Mouse (Mus musculus) right cerebral cortex, postnatal 10 days (tissue): ENCODE data around the gene Plekhm2.

ENCODE experiments used
- DNase-seq, 2 experiments: peaks; one replicate each; pipeline ENCODE4 v3.0.0; 2021; ENCODE audit warnings: low spot score in 2 of 2

The Plekhm2 gene

DNA sequence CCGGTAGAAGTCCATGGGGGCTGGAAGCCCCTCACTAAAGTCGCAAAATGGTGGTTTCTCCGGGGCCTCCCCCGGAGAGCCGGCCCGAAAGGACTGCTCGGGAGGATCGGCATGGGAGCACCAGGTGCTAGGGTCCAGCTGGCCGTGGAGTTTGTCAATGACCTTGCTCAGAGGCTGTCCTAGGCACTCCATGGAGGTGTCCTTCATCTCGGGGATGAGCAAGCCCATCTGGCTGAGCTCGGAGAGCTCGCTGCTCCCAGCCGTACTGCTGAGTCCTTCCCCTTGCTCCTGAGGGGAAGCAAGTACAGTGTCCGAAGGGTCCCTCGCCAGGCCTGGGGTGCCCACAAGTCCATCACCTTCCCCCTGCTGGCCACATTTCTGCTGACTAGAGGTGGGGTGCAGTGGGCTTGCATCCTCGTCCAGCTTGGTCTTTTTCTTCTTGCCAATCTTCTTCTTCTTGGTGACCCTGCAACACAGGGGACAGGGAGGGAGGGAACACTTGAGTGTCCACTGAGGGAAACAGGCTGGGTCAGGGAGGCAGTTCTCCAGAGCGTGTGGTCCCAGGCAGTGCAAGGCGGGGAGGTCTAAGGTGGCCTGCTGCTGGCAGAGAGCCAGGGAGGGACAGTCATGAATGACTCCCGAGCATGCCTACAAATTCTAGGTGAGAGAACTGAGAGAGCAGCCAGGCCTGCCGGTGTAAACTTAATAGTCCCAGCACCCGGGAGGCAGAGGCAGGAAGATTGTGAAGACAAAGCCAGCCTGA, 32.4 kb downstream of the Plekhm2 start:
- DNase-seq = no peak

DNA sequence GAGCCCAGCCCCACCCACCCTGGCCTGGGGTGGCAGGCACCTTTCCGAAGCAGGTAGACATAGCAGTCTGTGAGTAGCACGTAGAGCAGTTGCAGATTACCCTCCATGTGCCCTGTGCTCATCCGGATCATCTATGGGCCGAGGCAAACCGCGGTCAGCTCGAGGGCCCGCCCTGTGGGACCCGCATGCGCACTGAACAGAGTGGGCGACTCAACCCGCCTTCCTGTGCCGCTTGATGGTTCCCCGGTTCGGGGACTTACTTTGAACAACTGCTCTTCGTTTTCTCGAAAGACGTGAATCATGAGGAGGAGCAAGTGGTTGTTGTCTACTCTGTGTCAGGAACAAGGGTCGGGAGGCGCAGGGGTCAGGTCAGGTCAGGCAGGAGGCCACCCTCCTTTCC, 33.4 kb downstream of the Plekhm2 start:
- no peak for DNase-seq

DNA sequence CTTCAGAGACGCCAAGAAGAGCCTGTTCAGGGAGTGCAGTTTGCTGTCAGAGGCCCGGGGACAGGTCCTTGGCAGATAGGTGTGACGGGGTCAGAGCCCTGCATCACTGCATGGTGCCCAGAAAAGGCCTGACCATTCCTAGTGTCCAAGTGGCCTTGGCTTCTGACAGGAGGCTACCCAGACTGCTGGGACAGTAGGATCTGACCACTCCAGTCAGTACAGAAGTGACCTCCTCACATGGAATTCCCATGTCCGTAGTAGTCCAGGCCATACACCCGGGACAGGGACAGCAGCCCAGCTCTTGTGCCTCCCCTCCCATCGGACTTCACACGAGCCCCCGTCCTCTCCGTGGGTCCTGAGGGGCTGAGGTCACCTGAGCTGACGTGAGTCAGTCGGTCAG, 34.7 kb downstream of the Plekhm2 start:
- DNase-seq = no peak

GRCm38 (mm10) chr4:141628661-141629060, 36.0 kb downstream of the Plekhm2 start:
- no peak for DNase-seq

DNA sequence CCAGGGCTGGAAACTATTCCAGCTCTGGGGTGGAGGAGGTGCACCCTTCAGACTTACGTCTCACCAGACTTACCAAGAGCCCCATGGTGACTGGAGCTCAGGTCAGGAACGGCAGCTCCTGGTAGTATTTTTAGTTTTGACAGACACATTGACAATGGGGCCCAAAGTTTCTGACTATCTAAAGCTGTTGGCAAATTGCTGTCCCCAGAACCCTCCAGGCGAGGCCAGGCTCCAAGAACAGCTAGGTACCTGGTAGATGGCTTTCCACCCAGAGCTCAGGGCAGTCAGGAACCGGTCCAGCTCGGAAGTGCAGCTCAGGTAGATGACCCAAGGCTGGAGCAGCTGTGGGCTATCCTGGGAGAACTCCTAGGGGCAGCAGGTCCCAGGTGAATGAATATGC, 37.2 kb downstream of the Plekhm2 start:
- DNase-seq = no peak

DNA sequence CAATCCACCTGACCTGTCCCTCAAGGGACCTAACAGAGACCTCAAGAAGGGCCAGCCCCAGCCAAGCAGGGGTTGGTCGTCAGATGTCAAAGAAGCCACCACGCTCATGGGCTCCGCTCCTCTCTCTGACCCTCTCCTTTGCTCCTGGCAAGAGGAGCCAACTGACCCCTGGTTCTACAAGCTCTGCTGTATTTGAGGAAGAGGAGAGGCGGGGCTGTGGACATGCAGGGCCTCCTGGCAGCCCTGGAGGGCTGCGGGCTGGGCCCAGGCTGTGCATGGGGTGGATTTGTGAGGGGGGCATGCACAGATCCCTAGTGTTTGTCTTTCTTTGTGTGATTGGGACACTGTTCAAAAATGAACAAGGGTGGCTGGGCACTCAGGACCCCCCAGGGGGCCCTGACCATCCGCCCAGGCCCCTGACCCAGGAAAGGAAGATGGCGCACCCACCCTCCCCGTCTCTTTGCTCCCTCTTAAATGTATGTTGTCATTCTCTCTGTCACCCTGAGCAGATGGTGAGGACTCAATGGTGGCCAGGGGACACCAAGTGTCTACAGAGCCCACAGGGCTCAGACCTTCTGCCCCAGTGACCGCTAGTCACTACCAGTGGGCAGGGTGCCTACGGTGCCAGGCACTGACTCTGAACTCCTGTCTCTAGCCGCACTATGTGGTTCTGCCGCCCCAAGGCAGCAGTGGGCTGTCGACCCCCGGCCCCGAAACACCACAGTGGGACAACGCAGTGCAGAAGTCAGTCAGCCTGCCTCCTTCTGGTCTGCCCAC, 38.7 kb downstream of the Plekhm2 start:
- DNase-seq = no peak

GRCm38 (mm10) chr4:141624983-141625773, 39.5 kb downstream of the Plekhm2 start:
- DNase-seq = no peak

DNA sequence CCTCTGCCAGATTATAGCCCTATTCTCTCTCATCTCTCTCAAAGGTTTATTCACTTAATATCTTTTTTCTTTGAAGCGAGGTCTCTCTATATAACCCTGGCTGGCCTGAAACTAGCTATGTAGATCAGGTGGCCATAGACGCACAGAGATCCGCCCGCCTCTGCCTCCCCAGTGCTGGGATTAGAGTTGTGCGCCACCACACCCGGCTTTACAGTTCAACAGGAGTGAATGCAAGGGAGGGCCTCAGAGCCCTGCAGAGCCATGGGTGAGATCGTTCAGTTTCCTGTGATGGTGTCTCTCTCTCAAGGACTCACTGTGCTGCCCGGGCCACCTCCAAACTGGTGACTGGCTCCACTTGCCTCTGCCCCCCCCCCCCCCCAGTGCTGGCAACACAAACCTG, 40.6 kb downstream of the Plekhm2 start:
- no peak for DNase-seq

GRCm38 (mm10) chr4:141623666-141624065, 41.0 kb downstream of the Plekhm2 start, which contains the start of gene Slc25a34:
TSS of gene Slc25a34 (minus strand) at chr4:141623821.
- DNase-seq = peak in 1 of 2 experiments; percentile 59

DNA sequence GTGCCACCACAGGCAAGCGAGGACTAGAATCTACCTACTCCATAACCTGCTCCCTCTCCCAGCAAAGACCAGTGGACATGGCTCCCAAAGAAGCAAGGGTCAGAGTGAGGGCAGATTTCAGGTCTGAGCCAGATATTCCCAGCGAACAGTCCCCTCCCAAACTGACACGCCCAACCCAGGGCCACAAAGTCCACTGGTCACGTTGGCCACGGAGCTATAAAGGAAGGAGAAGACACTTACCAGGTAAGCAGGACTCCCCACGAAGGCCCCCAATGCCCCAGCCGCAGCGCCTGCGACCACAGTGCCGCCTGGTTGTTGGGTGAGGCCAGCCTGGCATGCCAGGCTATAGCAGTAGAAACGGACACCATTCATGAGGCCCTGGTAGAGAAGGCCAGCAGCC, 41.7 kb downstream of the Plekhm2 start:
- no peak for DNase-seq

DNA sequence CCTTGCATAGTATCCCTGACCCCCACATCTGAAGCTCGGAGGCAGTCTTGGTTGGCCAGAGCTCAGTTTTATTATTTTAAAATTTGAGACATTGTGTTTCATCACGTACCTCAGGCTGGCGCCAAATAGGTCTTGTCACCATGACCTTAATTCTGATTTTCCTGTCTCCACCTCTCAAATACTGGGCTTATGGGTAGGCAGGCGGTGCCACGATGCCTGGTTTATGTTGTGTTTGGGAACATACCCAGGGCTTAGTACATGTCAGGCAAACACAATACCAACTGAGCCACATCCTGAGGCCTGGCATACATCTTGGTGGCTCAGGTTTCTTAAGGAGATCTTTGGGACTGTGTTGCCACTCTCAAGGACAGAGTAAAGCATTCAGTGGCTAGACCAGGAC, 42.1 kb downstream of the Plekhm2 start:
- no peak for DNase-seq

GRCm38 (mm10) chr4:141622091-141622490, 42.6 kb downstream of the Plekhm2 start:
- DNase-seq = no peak

GRCm38 (mm10) chr4:141621297-141621696, 43.4 kb downstream of the Plekhm2 start:
- DNase-seq = no peak

DNA sequence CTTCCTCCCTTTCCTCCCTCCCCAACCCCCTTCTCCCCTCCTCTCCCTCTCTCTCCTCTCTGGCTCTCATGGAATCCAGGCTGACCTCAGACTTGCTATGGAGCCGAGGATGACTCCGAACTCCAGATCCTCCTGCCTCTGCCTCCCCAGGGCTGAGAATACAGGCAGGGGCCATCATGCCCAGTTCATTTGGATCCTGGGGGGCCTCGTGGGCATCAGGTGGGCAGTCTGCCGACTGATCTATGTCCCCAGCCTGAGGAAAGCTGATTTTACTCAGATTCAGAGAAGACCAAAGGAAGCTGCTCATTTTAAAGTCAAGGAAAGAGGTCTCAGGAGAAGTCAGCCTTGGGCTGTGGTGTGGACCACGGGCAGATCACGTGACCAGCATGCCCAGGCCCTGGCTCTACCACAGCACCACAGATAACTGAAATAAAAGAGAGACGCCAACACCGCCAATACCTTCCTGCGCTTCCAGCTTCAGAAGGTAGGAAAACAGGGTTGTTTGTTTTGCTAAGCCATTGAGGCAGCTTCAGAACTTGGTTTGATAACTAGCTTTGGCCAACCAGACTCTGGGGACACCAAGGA, 45.3 kb downstream of the Plekhm2 start:
- DNase-seq = no peak

DNA sequence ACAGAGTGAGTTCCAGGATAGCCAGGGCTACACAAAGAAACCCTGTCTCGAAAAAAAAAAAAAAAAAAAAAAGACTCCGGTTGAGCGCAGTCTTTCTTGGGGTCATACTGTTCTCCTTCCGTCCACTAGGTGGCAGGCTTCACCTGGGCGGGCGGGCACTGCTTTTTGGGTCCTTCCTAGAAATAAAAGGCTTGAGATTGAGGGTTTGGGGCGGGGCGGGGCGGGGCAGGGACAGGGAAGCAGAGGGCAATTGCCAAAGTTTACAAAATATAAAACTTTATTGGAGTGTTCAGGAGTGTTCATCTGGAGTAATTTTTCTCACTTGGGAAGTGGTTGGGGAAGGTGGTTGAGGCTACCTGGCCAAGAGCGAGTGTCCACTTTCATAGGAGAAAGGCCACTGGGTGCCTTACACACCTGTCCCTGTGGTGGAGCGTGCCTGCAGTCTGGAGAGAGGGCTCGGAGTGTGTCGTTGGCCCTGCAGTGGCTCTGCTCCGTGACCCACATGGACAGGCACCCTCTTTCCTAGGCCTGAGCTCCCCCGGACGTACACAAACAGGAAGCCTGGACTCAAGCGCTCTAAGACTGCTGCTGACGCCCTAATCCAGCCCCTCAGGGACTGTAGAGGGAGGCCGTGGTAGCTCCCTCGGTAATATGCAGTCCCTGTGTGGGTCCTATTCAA, 46.0 kb downstream of the Plekhm2 start, which contains the start of gene Tmem82:
TSS of gene Tmem82 (minus strand) at position 69 of the 679 bp plus-strand sequence.
- peak in 1 of 2 experiments; percentile 63 for DNase-seq

GRCm38 (mm10) chr4:141617863-141618564, 46.7 kb downstream of the Plekhm2 start:
- DNase-seq = no peak

DNA sequence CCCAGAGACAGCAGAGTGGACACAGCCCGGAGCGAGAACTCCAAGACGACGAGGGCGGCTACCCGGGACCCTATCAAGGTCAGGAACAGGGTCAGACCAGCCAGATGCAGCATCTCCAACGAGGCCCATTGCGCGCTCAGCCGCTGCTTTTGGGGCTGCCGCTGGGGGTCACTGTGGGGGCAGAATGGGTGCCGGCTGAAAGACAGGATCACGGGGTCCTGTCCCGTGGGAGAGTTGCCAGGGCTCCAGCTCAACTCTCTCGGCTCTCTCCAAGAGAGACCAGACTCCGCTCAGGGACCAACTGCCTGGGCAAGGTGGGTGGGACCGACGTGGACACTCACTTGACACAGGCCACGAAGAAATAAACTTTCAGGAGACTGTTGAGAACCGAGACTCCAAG, 47.4 kb downstream of the Plekhm2 start:
- DNase-seq = peak; percentile 75 to 80

- DNase-seq = no peak
Measured at GRCm38 (mm10) chr4:141616811-141617210, 47.9 kb downstream of the Plekhm2 start.

- no peak for DNase-seq
Measured at GRCm38 (mm10) chr4:141614946-141615345, 49.8 kb downstream of the Plekhm2 start.

DNA sequence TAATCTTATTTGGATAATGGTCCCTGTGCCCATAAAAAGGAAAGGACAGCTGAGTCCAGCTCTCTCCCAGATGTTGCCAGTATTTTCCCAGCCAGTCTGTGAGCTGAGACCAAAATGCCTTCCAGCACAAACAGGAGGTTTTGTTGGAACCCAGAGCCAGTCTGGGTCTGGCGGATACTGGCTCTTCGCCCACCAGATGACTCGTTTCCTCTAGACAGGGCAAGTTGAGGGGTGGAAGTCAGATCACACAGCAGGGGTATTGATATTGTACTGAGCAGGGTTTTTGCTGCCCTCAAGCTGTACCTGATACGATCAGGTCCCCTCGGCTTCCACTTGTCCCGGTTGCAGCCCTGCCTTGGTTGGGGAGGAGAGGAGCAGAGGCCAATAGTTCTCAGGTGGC, 55.2 kb downstream of the Plekhm2 start:
- DNase-seq = no peak

- no peak for DNase-seq
Measured at GRCm38 (mm10) chr4:141605861-141606260, 58.8 kb downstream of the Plekhm2 start, which contains the start of gene Fblim1. TSS of gene Fblim1 (minus strand) at chr4:141606096.
